Mouse (Mus musculus): Measurements from ENCODE around the gene Tmprss11g.

Gene Tmprss11g

GRCm38 (mm10) chr5:86518500-86518899, at the start of gene Tmprss11g:
Tmprss11g (minus strand) TSS chr5:86518600.
- no peak for DNase-seq

- no peak for DNase-seq
Measured at GRCm38 (mm10) chr5:86546693-86547092, 28.3 kb upstream of the Tmprss11g start.

GRCm38 (mm10) chr5:86540601-86541000, 22.2 kb upstream of the Tmprss11g start:
- DNase-seq = no peak

GRCm38 (mm10) chr5:86528725-86529124, 10.3 kb upstream of the Tmprss11g start:
- no peak for DNase-seq

- no peak for DNase-seq
Measured at GRCm38 (mm10) chr5:86511538-86511937, 6.9 kb downstream of the Tmprss11g start.

GRCm38 (mm10) chr5:86493453-86493852, 24.9 kb downstream of the Tmprss11g start:
- DNase-seq = peak; percentile 9

GRCm38 (mm10) chr5:86482562-86482961, 35.8 kb downstream of the Tmprss11g start:
- no peak for DNase-seq

- no peak for DNase-seq
Measured at GRCm38 (mm10) chr5:86482031-86482430, 36.4 kb downstream of the Tmprss11g start.

GRCm38 (mm10) chr5:86473859-86474258, 44.5 kb downstream of the Tmprss11g start:
- no peak for DNase-seq

- no peak for DNase-seq
Measured at GRCm38 (mm10) chr5:86468890-86469289, 49.5 kb downstream of the Tmprss11g start, which contains the start of gene Tmprss11a. Tmprss11a (minus strand) TSS chr5:86468990.

GRCm38 (mm10) chr5:86439306-86439705, 79.1 kb downstream of the Tmprss11g start:
- DNase-seq = no peak

GRCm38 (mm10) chr5:86438548-86438947, 79.9 kb downstream of the Tmprss11g start:
- DNase-seq = no peak

All from cerebellum, adult 8-10 months (tissue).